Mouse (Mus musculus): ENCODE measurements around the gene Cox17. TPM values are rescaled to one million over a fixed set of nuclear protein-coding genes. Genes with fewer than 3 reads are reported as not detected.

The Cox17 gene
- polyA plus RNA-seq, 1 experiment = 90.6 TPM

DNA sequence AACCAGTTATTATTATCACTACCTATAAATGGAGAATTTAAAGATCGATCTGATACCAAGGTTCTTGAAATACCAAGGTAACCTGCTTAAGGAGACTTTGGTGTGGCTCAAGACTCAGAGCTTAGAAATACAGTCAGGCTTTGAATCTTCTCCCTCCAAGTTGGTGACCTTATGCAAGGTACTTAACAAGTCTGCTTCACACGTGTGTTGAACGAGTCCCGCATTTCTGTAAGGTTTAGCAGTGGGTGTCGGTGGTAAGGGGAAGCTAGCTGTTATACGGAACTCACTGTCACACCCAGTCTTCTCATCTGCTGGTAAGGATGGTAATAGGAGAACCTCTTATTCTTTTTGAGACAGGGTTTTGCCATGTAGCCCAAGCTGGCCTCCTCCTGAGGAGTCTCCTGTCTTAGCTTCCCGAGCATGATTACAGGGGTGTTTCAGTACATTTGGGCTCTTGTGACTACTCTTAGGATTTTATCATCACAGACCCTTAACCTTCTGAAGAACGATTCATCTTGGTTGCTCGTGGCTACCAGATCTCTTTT, 1.5 kb downstream of the Cox17 start:
- DNase-seq (ENCODE audit: low read depth) = no peak

- no peak for DNase-seq (ENCODE audit: low read depth)
Observed at GRCm38 (mm10) chr16:38349881-38350280, 3.1 kb downstream of the Cox17 start.

- DNase-seq (ENCODE audit: low read depth) = no peak
Observed at GRCm38 (mm10) chr16:38350361-38350855, 3.6 kb downstream of the Cox17 start.

GRCm38 (mm10) chr16:38350939-38351338, 4.1 kb downstream of the Cox17 start:
- no peak for DNase-seq (ENCODE audit: low read depth)

DNA sequence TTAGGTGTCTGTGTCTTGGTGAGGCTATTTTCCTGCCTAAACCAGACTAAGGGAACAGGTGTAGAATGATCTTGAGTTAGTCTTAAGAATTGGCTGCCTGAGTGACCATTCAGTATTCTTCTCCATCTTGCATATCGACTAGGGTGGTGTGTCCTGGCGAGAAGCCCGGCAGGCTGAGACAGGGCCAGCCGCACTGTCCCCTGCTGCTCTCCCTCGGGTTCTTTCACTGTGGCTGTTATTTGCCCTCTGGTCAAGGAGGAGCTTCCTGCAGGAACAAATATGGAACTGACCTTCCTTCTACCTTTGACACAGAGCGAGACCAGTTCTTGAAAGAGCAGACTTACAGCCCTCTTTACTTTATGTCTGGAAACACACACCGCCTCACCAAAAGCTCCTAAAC, 5.2 kb downstream of the Cox17 start:
- DNase-seq (ENCODE audit: low read depth) = no peak

- DNase-seq (ENCODE audit: low read depth) = no peak
Observed at GRCm38 (mm10) chr16:38352851-38353250, 6.1 kb downstream of the Cox17 start.

- no peak for DNase-seq (ENCODE audit: low read depth)
Observed at GRCm38 (mm10) chr16:38353642-38354041, 6.9 kb downstream of the Cox17 start.

DNA sequence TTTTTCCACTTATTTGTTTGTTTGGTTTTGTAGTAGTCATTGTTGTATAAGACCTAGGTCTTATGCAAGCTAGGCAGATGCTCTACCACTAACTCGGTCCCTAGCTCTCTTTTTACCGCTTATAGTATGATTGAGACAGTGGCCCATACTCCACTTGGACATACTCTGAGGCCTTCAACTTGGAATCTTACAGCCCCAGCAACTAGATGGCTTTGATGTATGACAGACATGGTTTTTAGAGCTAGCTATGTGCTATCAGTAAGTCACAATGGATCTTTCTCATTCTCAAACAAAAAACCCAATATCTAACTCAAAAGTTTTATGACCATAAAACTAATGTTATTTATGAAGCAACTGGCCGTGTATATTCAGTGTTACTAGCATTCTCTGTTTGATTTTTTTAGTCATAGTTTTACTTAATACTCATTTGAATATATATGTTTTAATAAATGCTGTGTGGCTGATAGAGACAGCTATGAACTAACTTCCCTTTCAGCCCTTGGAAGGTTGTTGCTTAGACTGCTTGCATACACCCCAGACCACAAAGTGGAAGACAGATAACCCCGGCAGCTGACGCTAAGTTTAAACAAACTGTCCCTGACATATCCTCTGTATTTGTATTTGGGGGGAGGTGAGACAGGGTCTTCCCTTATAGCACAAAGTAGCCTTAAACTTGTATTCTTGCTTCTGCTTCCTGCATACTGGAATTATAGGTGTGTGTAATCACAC, 7.6 kb downstream of the Cox17 start:
- DNase-seq (ENCODE audit: low read depth) = no peak

- no peak for DNase-seq (ENCODE audit: low read depth)
Observed at GRCm38 (mm10) chr16:38358256-38358812, 11.5 kb downstream of the Cox17 start.

DNA sequence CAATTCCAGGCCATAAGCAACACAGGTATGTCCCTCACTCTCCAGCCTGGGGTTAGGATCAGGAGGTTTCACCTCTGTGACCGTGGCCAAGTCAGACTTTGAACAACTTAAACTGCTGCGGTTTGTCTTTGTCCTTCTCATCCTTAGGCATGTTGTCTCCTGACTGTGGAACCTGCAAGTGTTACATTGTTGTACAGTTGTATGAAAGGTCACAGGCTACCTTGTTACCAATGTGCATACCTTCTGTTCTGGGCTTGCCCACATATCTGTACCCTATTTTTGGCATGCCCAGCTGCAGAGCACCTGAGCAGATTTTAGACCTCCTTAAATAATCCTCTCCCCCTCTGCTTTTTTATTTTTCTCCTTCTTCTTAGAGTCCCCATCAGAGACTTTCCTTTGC, 12.4 kb downstream of the Cox17 start:
- DNase-seq (ENCODE audit: low read depth) = no peak

DNA sequence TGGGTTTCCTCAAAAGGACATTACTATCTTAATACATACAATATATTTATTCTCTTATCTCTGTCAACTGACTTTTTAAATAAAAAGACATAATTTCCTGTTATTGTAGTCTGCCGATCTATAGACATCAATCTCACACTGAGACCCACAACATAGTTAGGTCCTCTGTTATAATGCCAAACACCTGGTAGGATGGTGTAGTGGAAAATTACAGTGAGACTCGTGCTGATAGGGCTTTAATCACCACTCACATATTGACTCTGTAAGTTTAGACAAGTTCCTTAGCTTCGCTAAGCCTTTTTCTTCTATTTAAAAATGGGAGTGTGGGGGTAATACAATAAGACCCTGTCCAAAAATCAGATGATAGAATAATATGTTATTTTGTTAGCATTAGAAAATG, 13.1 kb downstream of the Cox17 start:
- DNase-seq (ENCODE audit: low read depth) = no peak

DNA sequence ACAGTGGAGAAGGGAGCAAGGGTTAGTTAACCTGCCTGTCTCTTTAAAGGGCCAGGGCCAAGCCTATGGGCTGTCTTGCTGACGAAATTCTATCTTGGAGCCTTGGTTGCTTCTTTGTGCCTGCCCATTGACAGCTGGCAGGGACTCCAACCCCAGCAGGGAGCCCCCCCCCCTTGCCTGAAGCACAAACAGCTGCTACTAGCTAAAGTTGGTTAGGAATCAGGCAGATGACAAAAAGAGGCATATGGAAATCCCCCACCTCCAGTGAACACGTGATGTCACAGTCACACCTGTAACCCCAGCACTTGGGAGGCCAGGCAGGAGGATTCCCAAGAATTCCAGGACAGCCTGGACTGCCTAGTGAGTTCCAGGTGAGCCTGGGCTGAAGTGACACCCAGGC, 13.5 kb downstream of the Cox17 start:
- no peak for DNase-seq (ENCODE audit: low read depth)

- DNase-seq (ENCODE audit: low read depth) = no peak
Observed at GRCm38 (mm10) chr16:38361933-38362332, 15.1 kb downstream of the Cox17 start, which contains the start of gene Popdc2. Gene Popdc2 (plus strand): TSS chr16:38362209.

DNA sequence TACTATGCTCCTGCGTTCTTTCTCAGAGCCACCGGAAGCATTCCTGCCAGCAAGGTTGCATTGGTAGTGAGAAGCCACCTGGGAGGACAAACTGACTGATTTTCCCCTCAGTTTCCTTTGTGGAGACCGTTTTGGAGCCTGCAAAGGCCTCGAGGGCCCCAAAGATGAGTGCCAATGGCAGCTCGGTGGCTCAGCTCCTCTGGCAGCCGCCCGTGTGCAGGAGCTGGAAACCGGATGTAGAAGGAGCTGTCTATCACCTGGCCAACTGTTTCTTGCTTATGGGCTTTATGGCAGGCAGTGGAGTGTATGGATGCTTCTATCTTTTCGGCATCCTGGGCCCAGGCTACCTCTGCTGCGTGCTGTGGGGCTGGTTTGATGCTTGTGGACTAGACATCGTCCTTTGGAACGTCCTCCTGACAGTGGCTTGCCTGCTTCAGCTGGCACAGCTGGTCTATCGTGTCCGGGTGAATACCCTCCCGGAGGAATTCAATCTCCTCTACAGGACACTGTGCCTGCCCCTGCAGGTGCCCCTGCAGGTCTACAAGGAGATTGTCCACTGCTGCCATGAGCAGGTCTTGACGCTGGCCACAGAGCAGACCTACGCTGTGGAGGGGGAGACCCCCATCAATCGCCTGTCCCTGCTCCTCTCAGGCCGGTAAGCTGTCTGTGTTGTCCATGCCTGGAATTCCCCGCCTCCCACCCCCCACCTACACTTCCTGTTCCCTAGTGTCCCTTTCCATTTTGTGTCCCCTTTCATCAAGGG, 15.9 kb downstream of the Cox17 start:
- no peak for DNase-seq (ENCODE audit: low read depth)

DNA sequence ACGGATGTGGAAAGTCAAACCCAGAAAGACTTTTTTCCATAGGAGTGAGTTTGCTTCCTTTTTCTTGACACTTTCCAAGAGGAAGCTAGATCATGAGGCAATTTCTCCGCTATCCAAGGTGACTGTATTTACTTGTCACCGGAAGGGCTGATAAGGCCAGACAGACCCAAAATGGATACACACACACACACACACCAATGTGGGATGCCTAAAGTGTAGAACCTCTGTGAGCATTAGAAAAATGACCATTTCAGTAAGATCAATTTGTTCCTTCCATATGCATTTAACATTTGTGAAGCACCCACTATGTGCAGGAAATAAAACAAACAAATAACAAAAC, 16.4 kb downstream of the Cox17 start:
- DNase-seq (ENCODE audit: low read depth) = no peak

- DNase-seq (ENCODE audit: low read depth) = no peak
Observed at GRCm38 (mm10) chr16:38363657-38364056, 16.9 kb downstream of the Cox17 start.

DNA sequence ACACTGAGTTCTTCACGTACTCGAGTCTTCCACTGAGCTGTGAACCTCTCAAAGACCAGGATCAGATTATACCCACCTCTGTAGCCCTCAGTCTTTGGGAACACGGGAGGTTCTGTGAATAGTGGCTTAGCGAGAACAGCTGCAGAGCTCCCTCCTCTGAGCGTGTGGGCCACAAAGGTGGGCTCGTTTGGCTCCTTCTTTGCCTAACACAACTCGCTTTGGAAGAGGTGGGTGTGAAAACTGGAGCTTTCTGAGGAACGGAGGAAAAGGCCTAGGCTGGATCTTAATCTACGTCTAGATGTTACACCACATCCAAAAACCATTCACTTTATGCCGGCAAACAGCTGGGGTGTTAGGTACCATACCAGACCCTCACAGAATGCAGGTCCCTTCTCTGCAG, 18.6 kb downstream of the Cox17 start:
- no peak for DNase-seq (ENCODE audit: low read depth)

- no peak for DNase-seq (ENCODE audit: low read depth)
Observed at GRCm38 (mm10) chr16:38366231-38366630, 19.4 kb downstream of the Cox17 start.

DNA sequence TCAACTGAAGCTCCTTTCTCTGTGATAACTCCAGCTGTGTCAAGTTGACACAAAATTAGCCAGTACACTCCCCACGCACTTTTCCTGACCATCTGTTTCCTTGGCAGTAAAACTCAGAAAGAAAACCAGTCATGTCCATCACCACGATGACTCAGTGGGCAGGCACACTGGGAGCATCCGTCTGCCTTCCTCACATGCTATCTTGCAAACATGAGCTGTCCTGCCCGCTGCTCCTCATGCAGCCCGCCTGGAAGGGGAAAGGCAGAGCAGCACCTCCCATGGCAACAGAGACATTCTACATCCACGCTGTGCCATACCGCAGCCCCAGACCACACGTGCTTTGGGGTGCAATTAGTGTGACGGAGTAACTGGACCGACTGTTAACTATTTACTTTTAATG, 21.5 kb downstream of the Cox17 start:
- DNase-seq (ENCODE audit: low read depth) = no peak

- no peak for DNase-seq (ENCODE audit: low read depth)
Observed at GRCm38 (mm10) chr16:38369000-38369399, 22.2 kb downstream of the Cox17 start.

- DNase-seq (ENCODE audit: low read depth) = no peak
Observed at GRCm38 (mm10) chr16:38369431-38369830, 22.6 kb downstream of the Cox17 start.

DNA sequence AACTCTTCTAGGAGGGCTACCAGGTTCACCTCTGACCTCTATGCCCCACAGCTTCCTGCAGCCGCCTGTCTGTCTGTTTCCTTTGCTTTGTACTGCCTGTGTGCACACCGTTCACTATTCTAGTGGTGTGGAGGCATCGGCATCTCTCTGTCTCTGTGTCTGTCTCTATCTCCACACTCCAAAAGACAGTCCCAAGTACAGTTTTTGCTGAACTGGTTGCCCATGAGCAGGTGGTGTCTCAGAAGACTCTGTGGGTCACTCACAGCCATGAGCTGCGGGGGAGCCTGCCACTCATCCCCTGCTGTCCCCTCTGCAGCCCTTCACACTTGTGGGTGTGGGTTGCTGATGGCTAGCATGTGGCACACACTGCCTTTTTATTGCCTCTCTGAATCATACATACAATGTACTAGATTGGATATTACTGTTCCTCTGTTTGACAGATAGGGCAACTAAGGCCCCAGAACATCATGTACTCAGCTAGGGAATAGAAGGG, 23.2 kb downstream of the Cox17 start:
- DNase-seq (ENCODE audit: low read depth) = no peak

Measured in gonadal fat pad, adult 2 months (tissue).